Mouse (Mus musculus) forebrain, embryonic 10.5 days (tissue): ENCODE results near the gene Lrrk2. TPM values are rescaled to one million over a fixed set of nuclear protein-coding genes. Genes with fewer than 3 reads are reported as not detected.
A peak's percentile ranks its signal among the peaks of the same experiment; 100 is the strongest.

Experiments used
- DNase-seq: peaks from one replicate; pipeline ENCODE4 v3.0.0-alpha.2; 2017; ENCODE audit warnings: low spot score; ENCODE audit errors: extremely low spot score
- H3K27ac ChIP-seq: fragments of 300-500 bp; sonication (generic); 2 replicates; pipeline ENCODE4 v1.5.1; 2016; ENCODE audit warnings: mild to moderate bottlenecking
- H3K27me3 ChIP-seq: fragments of 300-500 bp; sonication (generic); 2 replicates; pipeline ENCODE4 v1.6.1; 2016; ENCODE audit warnings: mild to moderate bottlenecking; ENCODE audit not compliant: poor library complexity, severe bottlenecking
- H3K36me3 ChIP-seq: fragments of 300-500 bp; sonication (generic); replicated peaks from 2 replicates; pipeline ENCODE4 v1.6.1; 2016; ENCODE audit warnings: mild to moderate bottlenecking, moderate library complexity
- H3K4me1 ChIP-seq: fragments of 300-500 bp; sonication (generic); 2 replicates; pipeline ENCODE4 v1.6.1; 2016
- H3K4me3 ChIP-seq: fragments of 300-500 bp; sonication (generic); 2 replicates; pipeline ENCODE4 v1.5.1; 2016; ENCODE audit warnings: mild to moderate bottlenecking, moderate library complexity
- H3K9me3 ChIP-seq: fragments of 300-500 bp; sonication (generic); 2 replicates; pipeline ENCODE4 v1.6.1; 2016; ENCODE audit warnings: mild to moderate bottlenecking, moderate library complexity
- WGBS: fragments of 180-500 bp; shearing (Covaris S2); methylation state at CpG from one replicate; pipeline ENCODE4 v1.1.7; 2016; 5-methylcytosine and 5-hydroxymethylcytosine counted together
- polyA plus RNA-seq: library from polyadenylated mRNA; unstranded; fragments of >200 nt; fragmentation: Nextera tagmentation; extraction: Ambion mirVana; gene quantifications from 2 replicates; pipeline ENCODE4 v1.2.1, GENCODE M21; 2016

The Lrrk2 gene
- polyA plus RNA-seq, 1 experiment from 2014 or later = 2.3 TPM

DNA sequence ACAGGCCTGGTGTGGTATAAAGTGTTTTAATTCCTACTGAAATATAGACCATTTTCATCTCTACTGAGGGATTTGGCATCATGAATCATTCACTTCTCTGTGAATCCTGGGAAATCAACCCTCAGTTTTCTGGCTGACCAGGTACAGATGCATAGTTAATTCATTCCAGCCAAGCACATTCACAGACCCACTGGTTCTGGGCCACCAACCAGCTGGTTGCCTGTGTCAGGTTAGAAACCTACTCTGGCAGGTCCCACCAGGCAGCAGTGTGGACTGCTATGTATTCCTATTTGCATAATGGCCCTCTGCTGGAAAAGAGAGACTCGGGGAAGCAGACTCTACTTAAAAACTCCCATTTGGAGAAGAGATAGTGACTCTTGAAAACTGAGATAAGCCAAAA is 27.9 kb downstream of the Lrrk2 start:
- Histone ChIP-seq H3K4me1 (peaks cover 6% of the 10 kb centered on the region), H3K27me3 (no peaks in the 10 kb centered on the region), H3K36me3 (no peaks in the 10 kb centered on the region), H3K9me3 (no peaks in the 10 kb centered on the region), H3K4me3 (no peak overlapping the region), H3K27ac (no peak overlapping the region)
- WGBS = 65% methylated on average over 1 of the region's 1 CpGs
- no peak for DNase-seq

DNA sequence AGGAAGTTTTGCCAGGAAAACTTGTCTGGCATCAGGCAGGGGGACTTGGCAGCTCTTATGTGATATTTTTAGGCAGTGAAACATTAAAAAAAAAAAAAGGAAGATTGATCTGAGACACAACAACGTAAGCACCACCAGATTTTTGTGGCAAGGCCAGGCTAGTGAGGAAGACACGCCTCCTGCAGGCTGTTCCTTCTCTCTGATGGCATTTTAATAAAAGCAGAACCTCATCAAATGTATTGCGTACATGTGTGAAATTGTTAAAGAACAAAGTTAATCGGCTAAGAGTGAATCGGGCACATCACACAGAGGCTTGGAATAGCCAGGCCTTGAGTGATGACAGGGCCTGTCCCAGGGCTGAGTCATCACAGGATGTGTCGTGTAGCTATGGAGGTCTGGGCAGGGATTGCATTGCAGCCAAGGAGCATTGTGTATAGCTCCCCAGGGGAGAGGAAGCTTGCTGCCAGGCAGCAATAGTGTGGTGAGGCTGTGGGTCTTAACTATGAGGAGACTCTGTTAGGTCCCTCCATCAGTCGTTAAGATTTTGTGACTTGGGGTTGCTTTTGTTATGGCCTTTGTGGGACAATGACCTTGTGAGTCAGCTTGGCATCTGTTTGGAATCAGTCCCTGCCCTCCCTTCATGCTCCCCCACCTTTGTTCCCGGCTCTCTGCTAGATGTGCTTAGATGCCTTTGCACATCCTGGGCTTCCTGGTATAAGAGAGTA is 30.2 kb downstream of the Lrrk2 start:
- no peak for DNase-seq
- H3K4me3 ChIP-seq = no peak overlapping the region
- no peaks in the 10 kb centered on the region for H3K27me3 ChIP-seq
- H3K36me3 ChIP-seq = no peaks in the 10 kb centered on the region
- 64% methylated on average over 8 of the region's 8 CpGs for WGBS
- peaks cover 6% of the 10 kb centered on the region for H3K4me1 ChIP-seq
- peak overlapping the region; percentile 31; the same call in 1 of the 2 replicates for H3K27ac ChIP-seq
- H3K9me3 ChIP-seq = no peaks in the 10 kb centered on the region

DNA sequence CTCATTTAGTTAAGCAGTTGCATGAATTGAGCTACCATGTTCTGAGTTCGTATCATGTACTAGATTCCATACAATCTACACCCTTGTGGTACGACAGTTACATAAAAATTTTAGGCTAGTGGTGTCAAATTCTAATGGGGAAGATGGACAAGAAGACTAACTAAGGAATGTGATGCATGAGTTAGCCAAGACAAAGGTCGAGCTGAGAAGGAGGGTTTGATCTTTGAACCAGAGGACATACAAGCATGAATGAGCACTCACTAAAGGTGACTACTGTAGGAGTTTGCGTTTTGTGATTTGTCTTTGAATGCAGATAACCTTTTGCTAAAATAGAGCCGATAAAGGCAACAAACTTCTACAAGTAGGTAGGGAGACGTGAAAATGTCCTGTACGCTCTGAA is 31.1 kb downstream of the Lrrk2 start:
- no peak overlapping the region for H3K27ac ChIP-seq
- H3K9me3 ChIP-seq = no peaks in the 10 kb centered on the region
- H3K4me1 ChIP-seq = peaks cover 6% of the 10 kb centered on the region
- no peaks in the 10 kb centered on the region for H3K36me3 ChIP-seq
- H3K27me3 ChIP-seq = no peaks in the 10 kb centered on the region
- no peak overlapping the region for H3K4me3 ChIP-seq
- WGBS = 85% methylated on average over 7 of the region's 7 CpGs
- no peak for DNase-seq

DNA sequence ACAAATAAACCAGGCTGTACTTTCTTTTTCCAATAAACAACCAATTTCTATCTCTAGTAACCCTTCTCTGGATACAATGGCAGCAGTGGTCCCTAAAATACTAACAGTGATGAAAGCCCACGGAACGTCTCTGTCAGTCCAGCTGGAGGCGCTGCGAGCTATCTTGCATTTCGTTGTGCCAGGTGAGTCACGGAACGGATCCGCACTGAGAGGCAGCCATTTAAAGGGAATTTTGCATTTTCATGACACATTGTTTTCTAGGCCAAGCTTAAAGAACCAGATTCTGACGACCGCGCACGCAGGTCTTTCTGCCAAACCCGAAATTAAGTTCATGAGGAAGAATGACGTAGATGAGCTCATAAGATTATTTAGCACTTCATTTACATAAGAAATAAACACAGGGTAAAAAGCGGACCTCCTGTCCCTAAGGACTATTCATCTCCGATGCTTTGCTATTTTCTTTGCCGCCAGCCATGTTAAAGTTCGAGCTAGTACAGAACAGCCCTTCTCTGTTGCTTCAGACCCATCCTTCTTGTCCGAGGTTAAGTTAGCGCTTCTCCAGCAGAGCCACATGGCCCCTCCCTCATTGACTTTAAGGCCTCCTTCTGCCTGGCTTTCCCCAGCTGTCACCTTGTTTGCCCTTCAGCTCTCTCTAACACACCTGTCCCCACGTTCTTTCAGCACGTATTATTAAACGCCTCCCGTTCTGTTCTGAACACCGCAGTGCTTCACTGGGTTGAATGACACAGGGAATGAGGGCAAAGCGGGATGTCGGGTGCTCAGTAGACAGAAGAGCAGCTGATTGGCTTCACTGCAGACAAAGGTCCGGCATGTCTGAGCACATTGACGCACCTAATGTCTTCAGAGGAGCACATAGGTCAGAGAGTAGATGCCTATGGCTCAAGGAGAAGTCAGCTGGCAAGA is 36.5 kb downstream of the Lrrk2 start:
- H3K4me3 ChIP-seq = peak overlapping the region; percentile 42
- peaks cover 7% of the 10 kb centered on the region; the same call in 1 of the 2 replicates for H3K27me3 ChIP-seq
- DNase-seq = no peak
- H3K27ac ChIP-seq = no peak overlapping the region
- no peaks in the 10 kb centered on the region for H3K36me3 ChIP-seq
- no peaks in the 10 kb centered on the region for H3K9me3 ChIP-seq
- peaks cover 10% of the 10 kb centered on the region for H3K4me1 ChIP-seq
- WGBS = 29% methylated on average over 29 of the region's 29 CpGs

DNA sequence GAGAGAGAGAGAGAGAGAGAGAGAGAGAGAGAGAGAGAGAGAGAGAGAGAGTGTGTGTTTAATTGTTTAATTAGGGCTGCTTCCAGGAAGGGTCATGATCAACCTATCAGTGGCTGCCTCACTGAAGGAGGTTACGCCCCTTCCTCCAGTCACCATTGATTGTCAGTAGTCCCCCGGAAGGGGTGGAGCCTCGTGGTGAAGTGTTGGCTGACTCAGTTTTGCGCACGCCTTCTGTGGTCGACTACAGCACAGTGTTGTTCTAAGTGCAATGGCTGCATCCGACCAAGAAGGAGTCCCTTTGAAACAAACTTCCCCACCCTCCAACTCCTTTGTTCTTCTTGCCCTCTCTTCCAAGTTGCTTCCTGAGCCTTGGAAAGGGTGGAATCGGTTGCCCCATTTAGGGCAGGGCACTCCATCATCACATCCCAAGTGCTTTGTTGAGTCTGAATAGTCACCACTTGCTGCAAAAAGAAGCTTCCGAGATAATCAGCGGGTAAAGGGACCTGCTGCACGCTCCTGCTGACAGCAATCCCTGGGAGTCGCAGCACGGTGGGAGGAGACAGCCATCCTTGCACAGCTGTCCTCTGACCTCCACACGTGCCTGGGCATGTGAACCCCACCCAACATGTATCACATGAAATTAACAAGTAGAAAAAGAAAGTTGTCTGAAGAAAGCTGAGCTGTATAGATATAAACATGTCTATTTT is 62.4 kb downstream of the Lrrk2 start:
- H3K27me3 ChIP-seq = no peaks in the 10 kb centered on the region
- H3K9me3 ChIP-seq = no peaks in the 10 kb centered on the region
- no peak overlapping the region for H3K4me3 ChIP-seq
- no peak overlapping the region for H3K27ac ChIP-seq
- WGBS = 87% methylated on average over 14 of the region's 14 CpGs
- no peaks in the 10 kb centered on the region for H3K4me1 ChIP-seq
- H3K36me3 ChIP-seq = no peaks in the 10 kb centered on the region
- no peak for DNase-seq

DNA sequence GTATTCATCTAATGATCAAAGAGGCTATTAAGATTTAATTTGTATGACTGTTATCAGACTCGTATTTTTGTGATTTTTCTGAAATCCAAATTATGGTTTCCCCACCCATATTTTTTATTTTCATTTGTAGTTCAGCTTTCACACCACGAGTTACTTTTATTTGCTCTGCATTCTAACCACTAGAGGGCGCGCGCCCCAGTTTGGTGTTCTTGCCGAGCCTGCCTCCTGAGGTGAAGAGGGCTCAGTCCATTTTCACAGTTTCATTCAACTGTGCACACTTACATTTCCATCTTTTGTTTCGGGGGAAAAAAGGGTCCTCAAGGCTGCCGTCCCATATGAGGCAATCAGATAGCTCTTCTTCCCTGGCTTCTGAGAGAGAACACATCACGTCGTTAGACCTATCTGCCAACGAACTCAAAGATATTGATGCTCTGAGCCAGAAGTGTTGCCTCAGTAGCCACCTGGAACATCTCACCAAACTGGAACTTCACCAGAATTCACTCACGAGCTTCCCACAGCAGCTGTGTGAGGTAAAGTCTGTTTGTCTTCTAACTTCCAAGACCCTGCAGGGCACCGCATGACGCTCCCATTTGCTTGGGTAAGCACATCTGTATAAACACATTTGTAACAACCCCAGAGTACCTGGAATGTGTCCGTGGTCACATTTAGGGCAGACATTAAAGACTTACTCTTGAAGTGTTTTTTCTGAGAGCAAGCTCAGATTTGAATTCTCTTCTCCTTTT is 64.0 kb downstream of the Lrrk2 start:
- H3K36me3 ChIP-seq = no peaks in the 10 kb centered on the region
- no peaks in the 10 kb centered on the region for H3K9me3 ChIP-seq
- H3K4me3 ChIP-seq = no peak overlapping the region
- 48% methylated on average over 15 of the region's 15 CpGs for WGBS
- no peaks in the 10 kb centered on the region for H3K4me1 ChIP-seq
- no peaks in the 10 kb centered on the region for H3K27me3 ChIP-seq
- H3K27ac ChIP-seq = no peak overlapping the region
- DNase-seq = peak; percentile 65

DNA sequence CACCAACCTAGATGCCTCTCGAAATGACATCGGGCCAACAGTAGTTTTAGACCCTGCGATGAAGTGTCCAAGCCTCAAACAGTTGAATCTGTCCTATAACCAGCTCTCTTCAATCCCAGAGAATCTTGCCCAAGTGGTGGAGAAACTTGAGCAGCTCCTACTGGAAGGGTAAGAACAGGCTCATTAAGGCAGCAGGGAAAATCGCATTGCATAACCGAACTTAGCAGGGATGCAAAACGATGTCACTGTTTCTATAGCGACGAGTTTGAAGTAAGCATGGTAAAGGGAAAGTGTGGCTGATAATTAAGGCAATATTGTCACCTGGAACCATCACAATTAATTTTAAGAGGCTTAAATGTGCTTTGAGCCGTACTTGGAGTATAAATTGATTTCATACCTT is 65.8 kb downstream of the Lrrk2 start:
- no peak overlapping the region for H3K27ac ChIP-seq
- DNase-seq = no peak
- 87% methylated on average over 9 of the region's 9 CpGs for WGBS
- no peaks in the 10 kb centered on the region for H3K36me3 ChIP-seq
- no peaks in the 10 kb centered on the region for H3K27me3 ChIP-seq
- no peaks in the 10 kb centered on the region for H3K9me3 ChIP-seq
- no peaks in the 10 kb centered on the region for H3K4me1 ChIP-seq
- no peak overlapping the region for H3K4me3 ChIP-seq

DNA sequence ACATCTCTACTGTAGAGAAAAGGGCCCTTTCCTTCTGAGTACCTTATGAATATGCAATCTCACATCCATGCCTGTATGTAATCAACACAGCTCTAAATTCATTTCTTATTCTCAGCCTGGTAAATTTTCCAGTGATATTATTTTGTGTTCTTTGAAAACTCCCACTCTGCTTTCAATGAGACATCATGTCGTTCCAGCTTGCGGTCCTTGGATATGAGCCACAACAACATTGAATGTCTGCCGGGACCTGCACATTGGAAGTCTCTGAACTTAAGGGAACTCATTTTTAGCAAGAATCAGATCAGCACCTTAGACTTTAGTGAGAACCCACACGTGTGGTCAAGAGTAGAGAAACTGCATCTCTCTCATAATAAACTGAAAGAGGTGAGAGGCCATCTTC is 72.5 kb downstream of the Lrrk2 start:
- Histone ChIP-seq H3K4me3 (no peak overlapping the region), H3K9me3 (no peaks in the 10 kb centered on the region), H3K27me3 (no peaks in the 10 kb centered on the region), H3K27ac (no peak overlapping the region), H3K4me1 (no peaks in the 10 kb centered on the region), H3K36me3 (no peaks in the 10 kb centered on the region)
- 93% methylated on average over 4 of the region's 4 CpGs for WGBS
- no peak for DNase-seq

DNA sequence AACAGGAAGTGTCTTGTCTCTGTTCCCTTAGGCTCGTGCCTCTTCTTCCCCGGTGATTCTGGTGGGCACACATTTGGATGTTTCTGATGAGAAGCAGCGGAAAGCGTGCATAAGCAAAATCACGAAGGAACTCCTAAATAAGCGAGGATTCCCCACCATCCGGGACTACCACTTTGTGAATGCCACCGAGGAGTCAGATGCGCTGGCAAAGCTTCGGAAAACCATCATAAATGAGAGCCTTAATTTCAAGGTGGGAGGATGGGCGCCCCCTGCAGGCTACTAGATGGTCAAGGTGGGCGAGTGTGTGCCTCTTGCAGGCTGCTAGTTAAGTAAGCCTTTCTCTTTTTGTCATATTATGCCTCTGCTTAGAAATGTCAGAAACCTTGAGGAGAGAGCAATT is 79.1 kb downstream of the Lrrk2 start:
- Histone ChIP-seq H3K4me3 (no peak overlapping the region), H3K4me1 (0 out of 2 replicates have a peak, but pooled peaks cover 7% of the 10 kb centered on the region), H3K36me3 (no peaks in the 10 kb centered on the region), H3K27me3 (no peaks in the 10 kb centered on the region), H3K9me3 (no peaks in the 10 kb centered on the region), H3K27ac (no peak overlapping the region)
- 63% methylated on average over 12 of the region's 12 CpGs for WGBS
- DNase-seq = no peak

DNA sequence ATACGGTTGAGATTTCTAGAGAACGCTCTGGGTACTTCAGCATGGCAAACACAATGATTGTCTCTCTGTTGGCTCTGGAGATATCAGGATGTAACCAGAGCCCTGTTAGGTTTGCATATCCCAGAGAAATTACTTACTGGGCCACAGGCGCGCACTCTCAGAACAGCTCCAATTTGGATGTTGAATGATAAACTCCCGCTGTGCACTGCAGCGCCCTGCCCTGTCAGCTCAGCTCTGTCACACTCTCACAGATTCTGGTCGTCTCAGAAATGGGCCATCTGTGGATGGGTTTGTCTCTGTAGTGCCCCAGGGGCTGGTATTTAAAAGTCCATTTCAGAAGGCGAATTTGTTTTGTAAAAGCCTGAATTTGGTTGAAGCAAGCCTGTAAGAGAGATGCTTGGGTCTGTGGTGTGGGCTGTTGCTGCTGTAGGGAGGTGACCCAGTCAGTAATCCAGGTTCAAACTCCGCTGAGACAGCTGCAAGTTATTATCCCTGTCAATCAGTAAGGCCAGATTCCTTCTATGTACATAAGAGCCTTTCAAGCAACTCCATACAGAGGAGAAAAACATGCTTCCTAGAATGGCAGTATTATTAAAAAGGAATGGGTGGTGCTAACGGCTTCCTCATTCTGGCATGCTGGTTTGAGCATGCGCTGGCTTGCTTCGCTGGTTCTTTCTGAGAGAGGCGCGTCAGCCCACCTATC is 80.6 kb downstream of the Lrrk2 start:
- WGBS = 83% methylated on average over 14 of the region's 14 CpGs
- Histone ChIP-seq H3K4me3 (no peak overlapping the region), H3K27ac (no peak overlapping the region), H3K36me3 (no peaks in the 10 kb centered on the region), H3K27me3 (no peaks in the 10 kb centered on the region), H3K9me3 (no peaks in the 10 kb centered on the region), H3K4me1 (0 out of 2 replicates have a peak, but pooled peaks cover 7% of the 10 kb centered on the region)
- DNase-seq = no peak

DNA sequence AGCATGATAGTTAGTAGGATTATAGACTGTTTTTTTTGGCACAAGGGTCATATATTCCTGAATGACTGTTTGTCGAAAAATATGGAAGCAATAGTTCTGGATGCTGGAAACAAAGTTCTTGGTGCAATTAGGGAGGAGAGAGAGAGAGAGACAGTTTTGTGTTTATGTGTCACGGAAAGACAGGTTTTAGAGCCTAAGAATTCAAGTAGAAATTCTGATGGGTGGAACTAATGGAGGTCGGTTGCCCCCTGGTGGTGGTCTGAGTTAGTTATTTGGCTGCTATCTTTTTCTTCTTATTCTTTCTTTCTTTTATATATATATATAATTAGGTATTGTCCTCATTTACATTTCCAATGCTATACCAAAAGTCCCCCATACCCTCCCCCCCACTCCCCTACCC is 81.6 kb downstream of the Lrrk2 start:
- Histone ChIP-seq H3K27ac (no peak overlapping the region), H3K4me1 (0 out of 2 replicates have a peak, but pooled peaks cover 7% of the 10 kb centered on the region), H3K4me3 (no peak overlapping the region), H3K9me3 (no peaks in the 10 kb centered on the region), H3K36me3 (no peaks in the 10 kb centered on the region), H3K27me3 (no peaks in the 10 kb centered on the region)
- WGBS = 26% methylated on average over 3 of the region's 3 CpGs
- no peak for DNase-seq

DNA sequence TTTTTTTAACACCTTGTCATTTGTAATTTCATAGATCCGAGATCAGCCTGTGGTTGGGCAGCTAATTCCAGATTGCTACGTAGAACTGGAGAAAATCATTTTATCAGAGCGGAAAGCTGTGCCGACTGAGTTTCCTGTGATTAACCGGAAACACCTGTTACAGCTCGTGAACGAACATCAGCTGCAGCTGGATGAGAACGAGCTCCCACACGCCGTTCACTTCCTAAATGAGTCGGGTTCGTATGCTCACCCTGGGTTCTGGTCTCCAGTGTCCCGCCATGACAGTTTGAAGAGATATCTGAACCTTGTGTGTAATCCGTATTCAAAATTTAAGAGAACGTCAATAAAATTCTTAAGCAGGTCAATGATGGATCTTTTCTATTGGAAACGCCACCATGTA is 82.8 kb downstream of the Lrrk2 start:
- H3K4me1 ChIP-seq = 0 out of 2 replicates have a peak, but pooled peaks cover 7% of the 10 kb centered on the region
- H3K36me3 ChIP-seq = no peaks in the 10 kb centered on the region
- 84% methylated on average over 16 of the region's 16 CpGs for whole genome bisulfite sequencing
- no peak for DNase-seq
- no peak overlapping the region for H3K27ac ChIP-seq
- H3K27me3 ChIP-seq = no peaks in the 10 kb centered on the region
- H3K4me3 ChIP-seq = no peak overlapping the region
- no peaks in the 10 kb centered on the region for H3K9me3 ChIP-seq
